Mouse (Mus musculus): ENCODE measurements around the gene Sh2b3. TPM values are rescaled to one million over a fixed set of nuclear protein-coding genes. Genes with fewer than 3 reads are reported as not detected.
A peak's percentile ranks its signal among the peaks of the same experiment; 100 is the strongest.

The Sh2b3 gene
- polyA plus RNA-seq (2015; fragmentation: Nextera tagmentation; extraction: Ambion mirVana): 5.2 and 6.9 TPM in 2 replicates

GRCm38 (mm10) chr5:121837441-121838340 is at the start of gene Sh2b3:
Gene Sh2b3 (minus strand): TSS chr5:121837646.
- H3K4me2 ChIP-seq (ENCODE audit: low read length): peak within 1 kb of the TSS; percentile 94
- ATAC-seq: no peak; the same call in 1 of the 2 replicates
- H3K36me3 ChIP-seq (ENCODE audit: control insufficient read depth, insufficient read depth, low read length): no peaks in the 10 kb centered on the region
- peaks cover 15% of the 10 kb centered on the region for H3K27me3 ChIP-seq (replicated peaks; ENCODE audit: control insufficient read depth, insufficient read depth, low read length)
- WGBS: under 1% methylated on average over 35 of the region's 35 CpGs
- peak within 1 kb of the TSS; percentile 84 for H3K9ac ChIP-seq (ENCODE audit: low read depth, low read length)
- no peaks in the 10 kb centered on the region for H3K9me3 ChIP-seq (ENCODE audit: control insufficient read depth, low read length)
- peak within 1 kb of the TSS; percentile 55; the same call in 1 of the 2 replicates for H3K27ac ChIP-seq (ENCODE audit: low read depth, low read length)
- peak within 1 kb of the TSS; percentile 83 for H3K4me3 ChIP-seq (ENCODE audit: low read length)
- peaks cover 27% of the 10 kb centered on the region for H3K4me1 ChIP-seq (ENCODE audit: control insufficient read depth, insufficient read depth, low read depth, low read length)

DNA sequence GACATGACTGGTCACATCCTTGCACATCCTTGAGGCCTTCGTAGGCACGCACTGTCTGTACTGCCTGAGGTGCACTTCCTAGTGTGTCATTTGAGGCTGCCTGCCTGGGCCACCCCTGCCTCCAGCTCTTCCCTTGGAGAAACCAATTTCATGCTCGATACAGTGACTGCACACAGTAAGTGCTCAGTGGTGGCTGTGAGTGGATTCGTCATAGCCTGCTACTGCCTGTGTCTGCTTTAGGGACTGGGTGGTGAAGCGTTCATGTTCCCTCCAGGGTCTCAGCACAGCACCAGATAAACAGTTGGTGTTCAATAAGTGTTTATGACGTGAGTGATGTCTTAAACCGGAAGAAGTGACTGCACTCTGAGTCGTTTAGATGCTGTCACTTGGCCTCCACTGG is 45.9 kb upstream of the Sh2b3 start:
- Histone ChIP-seq H3K36me3 (ENCODE audit: control insufficient read depth, insufficient read depth, low read length) (no peaks in the 10 kb centered on the region; the same call in 1 of the 2 replicates), H3K4me1 (ENCODE audit: control insufficient read depth, insufficient read depth, low read depth, low read length) (no peaks in the 10 kb centered on the region), H3K27me3 (replicated peaks; ENCODE audit: control insufficient read depth, insufficient read depth, low read length) (no peaks in the 10 kb centered on the region), H3K9ac (ENCODE audit: low read depth, low read length) (no peak overlapping the region), H3K4me3 (ENCODE audit: low read length) (no peak overlapping the region), H3K27ac (ENCODE audit: low read depth, low read length) (no peak overlapping the region), H3K9me3 (ENCODE audit: control insufficient read depth, low read length) (no peaks in the 10 kb centered on the region), H3K4me2 (ENCODE audit: low read length) (no peak overlapping the region)
- WGBS: 63% methylated on average over 8 of the region's 8 CpGs
- ATAC-seq: peak; percentile 47; the same call in 1 of the 2 replicates

DNA sequence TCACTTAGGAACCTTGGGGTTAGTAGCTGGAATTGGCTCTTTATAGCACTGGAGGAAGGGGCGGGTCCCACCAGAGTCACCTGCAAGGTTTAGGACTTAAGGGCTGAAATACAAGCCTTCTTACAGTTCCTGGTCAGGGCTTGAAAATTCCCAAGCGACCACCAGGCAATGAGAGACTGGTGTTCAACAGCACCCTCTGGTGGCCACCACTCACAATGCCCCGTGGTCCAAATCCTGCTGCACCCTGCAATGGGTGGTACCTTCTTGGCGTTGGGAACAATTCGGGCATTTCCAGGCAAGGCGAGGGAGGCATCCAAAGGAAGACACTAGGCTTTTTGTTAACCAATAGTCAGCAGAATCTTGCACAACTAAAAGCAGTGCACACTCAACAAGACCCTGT is 41.8 kb upstream of the Sh2b3 start:
- peaks cover 5% of the 10 kb centered on the region; the same call in 1 of the 2 replicates for H3K36me3 ChIP-seq (ENCODE audit: control insufficient read depth, insufficient read depth, low read length)
- no peak overlapping the region for H3K4me3 ChIP-seq (ENCODE audit: low read length)
- no peak for ATAC-seq
- H3K9ac ChIP-seq (ENCODE audit: low read depth, low read length): no peak overlapping the region
- no peak overlapping the region for H3K27ac ChIP-seq (ENCODE audit: low read depth, low read length)
- no peaks in the 10 kb centered on the region for H3K4me1 ChIP-seq (ENCODE audit: control insufficient read depth, insufficient read depth, low read depth, low read length)
- no peaks in the 10 kb centered on the region for H3K27me3 ChIP-seq (replicated peaks; ENCODE audit: control insufficient read depth, insufficient read depth, low read length)
- H3K9me3 ChIP-seq (ENCODE audit: control insufficient read depth, low read length): no peaks in the 10 kb centered on the region
- 61% methylated on average over 6 of the region's 6 CpGs for WGBS
- no peak overlapping the region for H3K4me2 ChIP-seq (ENCODE audit: low read length)

GRCm38 (mm10) chr5:121878703-121879102 is 41.3 kb upstream of the Sh2b3 start:
- H3K27ac ChIP-seq (ENCODE audit: low read depth, low read length): no peak overlapping the region
- H3K36me3 ChIP-seq (ENCODE audit: control insufficient read depth, insufficient read depth, low read length): peaks cover 9% of the 10 kb centered on the region; the same call in 1 of the 2 replicates
- H3K9me3 ChIP-seq (ENCODE audit: control insufficient read depth, low read length): no peaks in the 10 kb centered on the region
- H3K9ac ChIP-seq (ENCODE audit: low read depth, low read length): no peak overlapping the region
- H3K4me3 ChIP-seq (ENCODE audit: low read length): no peak overlapping the region
- 69% methylated on average over 17 of the region's 17 CpGs for WGBS
- no peak for ATAC-seq
- H3K4me1 ChIP-seq (ENCODE audit: control insufficient read depth, insufficient read depth, low read depth, low read length): no peaks in the 10 kb centered on the region
- H3K27me3 ChIP-seq (replicated peaks; ENCODE audit: control insufficient read depth, insufficient read depth, low read length): no peaks in the 10 kb centered on the region
- no peak overlapping the region for H3K4me2 ChIP-seq (ENCODE audit: low read length)

- H3K4me1 ChIP-seq (ENCODE audit: control insufficient read depth, insufficient read depth, low read depth, low read length): 0 out of 2 replicates have a peak, but pooled peaks cover 2% of the 10 kb centered on the region
- H3K4me2 ChIP-seq (ENCODE audit: low read length): no peak overlapping the region
- no peak overlapping the region for H3K9ac ChIP-seq (ENCODE audit: low read depth, low read length)
- peaks cover 11% of the 10 kb centered on the region; the same call in 1 of the 2 replicates for H3K36me3 ChIP-seq (ENCODE audit: control insufficient read depth, insufficient read depth, low read length)
- H3K9me3 ChIP-seq (ENCODE audit: control insufficient read depth, low read length): no peaks in the 10 kb centered on the region
- 79% methylated on average over 12 of the region's 12 CpGs for WGBS
- H3K4me3 ChIP-seq (ENCODE audit: low read length): no peak overlapping the region
- no peaks in the 10 kb centered on the region for H3K27me3 ChIP-seq (replicated peaks; ENCODE audit: control insufficient read depth, insufficient read depth, low read length)
- no peak for ATAC-seq
- H3K27ac ChIP-seq (ENCODE audit: low read depth, low read length): no peak overlapping the region
These were observed 39.5 kb upstream of the Sh2b3 start for GRCm38 (mm10) chr5:121876901-121877300.

DNA sequence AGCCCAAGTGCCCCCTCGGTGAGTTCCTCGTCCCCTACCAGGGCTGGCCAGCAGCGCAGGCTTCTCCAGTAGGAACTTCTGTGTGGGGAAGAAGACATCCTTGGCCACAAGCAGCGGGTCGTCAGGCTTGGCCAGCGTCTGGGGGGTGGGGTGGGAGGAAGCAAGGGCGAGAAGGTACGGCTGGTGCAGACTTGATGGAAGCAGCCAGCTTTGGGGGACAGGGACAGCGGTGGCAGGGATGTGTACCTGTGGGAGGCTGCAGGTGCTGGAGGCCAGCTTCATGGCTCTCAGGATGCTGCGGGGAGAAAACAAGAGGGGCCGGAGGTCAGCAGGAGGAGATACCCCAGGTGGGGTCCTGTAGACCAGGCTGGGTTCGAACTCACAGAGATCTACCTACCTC is 37.6 kb upstream of the Sh2b3 start:
- no peaks in the 10 kb centered on the region for H3K9me3 ChIP-seq (ENCODE audit: control insufficient read depth, low read length)
- H3K4me3 ChIP-seq (ENCODE audit: low read length): no peak overlapping the region
- H3K36me3 ChIP-seq (ENCODE audit: control insufficient read depth, insufficient read depth, low read length): peaks cover 11% of the 10 kb centered on the region; the same call in 1 of the 2 replicates
- H3K4me2 ChIP-seq (ENCODE audit: low read length): no peak overlapping the region
- 93% methylated on average over 12 of the region's 12 CpGs for WGBS
- no peaks in the 10 kb centered on the region for H3K27me3 ChIP-seq (replicated peaks; ENCODE audit: control insufficient read depth, insufficient read depth, low read length)
- H3K9ac ChIP-seq (ENCODE audit: low read depth, low read length): no peak overlapping the region; the same call in 1 of the 2 replicates
- H3K27ac ChIP-seq (ENCODE audit: low read depth, low read length): no peak overlapping the region
- ATAC-seq: no peak
- 0 out of 2 replicates have a peak, but pooled peaks cover 2% of the 10 kb centered on the region for H3K4me1 ChIP-seq (ENCODE audit: control insufficient read depth, insufficient read depth, low read depth, low read length)

GRCm38 (mm10) chr5:121872158-121872557 is 34.7 kb upstream of the Sh2b3 start:
- H3K4me2 ChIP-seq (ENCODE audit: low read length): no peak overlapping the region
- H3K36me3 ChIP-seq (ENCODE audit: control insufficient read depth, insufficient read depth, low read length): peaks cover 15% of the 10 kb centered on the region; the same call in 1 of the 2 replicates
- no peak overlapping the region for H3K9ac ChIP-seq (ENCODE audit: low read depth, low read length)
- H3K4me1 ChIP-seq (ENCODE audit: control insufficient read depth, insufficient read depth, low read depth, low read length): 0 out of 2 replicates have a peak, but pooled peaks cover 2% of the 10 kb centered on the region
- H3K9me3 ChIP-seq (ENCODE audit: control insufficient read depth, low read length): no peaks in the 10 kb centered on the region
- no peak overlapping the region for H3K4me3 ChIP-seq (ENCODE audit: low read length)
- 8% methylated on average over 4 of the region's 4 CpGs for WGBS
- peak; percentile 67 for ATAC-seq
- no peak overlapping the region; the same call in 1 of the 2 replicates for H3K27ac ChIP-seq (ENCODE audit: low read depth, low read length)
- H3K27me3 ChIP-seq (replicated peaks; ENCODE audit: control insufficient read depth, insufficient read depth, low read length): no peaks in the 10 kb centered on the region

GRCm38 (mm10) chr5:121871515-121872030 is 34.1 kb upstream of the Sh2b3 start:
- Histone ChIP-seq H3K9me3 (ENCODE audit: control insufficient read depth, low read length) (no peaks in the 10 kb centered on the region), H3K27me3 (replicated peaks; ENCODE audit: control insufficient read depth, insufficient read depth, low read length) (no peaks in the 10 kb centered on the region), H3K27ac (ENCODE audit: low read depth, low read length) (no peak overlapping the region), H3K9ac (ENCODE audit: low read depth, low read length) (no peak overlapping the region), H3K4me1 (ENCODE audit: control insufficient read depth, insufficient read depth, low read depth, low read length) (0 out of 2 replicates have a peak, but pooled peaks cover 2% of the 10 kb centered on the region), H3K36me3 (ENCODE audit: control insufficient read depth, insufficient read depth, low read length) (peaks cover 14% of the 10 kb centered on the region; the same call in 1 of the 2 replicates), H3K4me3 (ENCODE audit: low read length) (no peak overlapping the region), H3K4me2 (ENCODE audit: low read length) (no peak overlapping the region)
- 86% methylated on average over 11 of the region's 13 CpGs for WGBS
- no peak for ATAC-seq

DNA sequence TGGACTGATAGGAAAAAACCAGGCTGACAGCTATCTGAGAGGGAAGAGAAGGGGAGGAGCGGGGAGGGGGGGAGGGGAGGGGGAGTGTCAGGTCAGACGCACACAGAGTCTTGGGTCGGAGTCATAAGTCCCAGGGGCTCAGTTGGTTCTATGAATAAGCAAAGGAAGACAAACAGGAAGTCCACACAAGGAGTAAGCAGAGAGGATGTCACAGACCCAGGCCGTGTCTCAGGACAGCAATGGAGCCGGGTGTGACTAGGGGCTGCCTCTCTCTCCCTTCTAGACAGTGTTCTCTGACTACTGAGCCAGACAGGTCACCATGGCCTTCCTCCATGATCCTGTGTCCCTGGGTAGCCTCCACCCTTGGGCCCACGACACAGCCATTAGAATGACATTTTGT is 33.4 kb upstream of the Sh2b3 start:
- no peak overlapping the region for H3K4me2 ChIP-seq (ENCODE audit: low read length)
- WGBS: 70% methylated on average over 6 of the region's 6 CpGs
- ATAC-seq: no peak
- H3K9ac ChIP-seq (ENCODE audit: low read depth, low read length): no peak overlapping the region
- no peaks in the 10 kb centered on the region for H3K27me3 ChIP-seq (replicated peaks; ENCODE audit: control insufficient read depth, insufficient read depth, low read length)
- H3K36me3 ChIP-seq (ENCODE audit: control insufficient read depth, insufficient read depth, low read length): peaks cover 10% of the 10 kb centered on the region; the same call in 1 of the 2 replicates
- H3K4me1 ChIP-seq (ENCODE audit: control insufficient read depth, insufficient read depth, low read depth, low read length): 0 out of 2 replicates have a peak, but pooled peaks cover 2% of the 10 kb centered on the region
- no peaks in the 10 kb centered on the region for H3K9me3 ChIP-seq (ENCODE audit: control insufficient read depth, low read length)
- no peak overlapping the region for H3K27ac ChIP-seq (ENCODE audit: low read depth, low read length)
- H3K4me3 ChIP-seq (ENCODE audit: low read length): no peak overlapping the region
